Mouse (Mus musculus): ENCODE data around the gene Il1r1.

DNA sequence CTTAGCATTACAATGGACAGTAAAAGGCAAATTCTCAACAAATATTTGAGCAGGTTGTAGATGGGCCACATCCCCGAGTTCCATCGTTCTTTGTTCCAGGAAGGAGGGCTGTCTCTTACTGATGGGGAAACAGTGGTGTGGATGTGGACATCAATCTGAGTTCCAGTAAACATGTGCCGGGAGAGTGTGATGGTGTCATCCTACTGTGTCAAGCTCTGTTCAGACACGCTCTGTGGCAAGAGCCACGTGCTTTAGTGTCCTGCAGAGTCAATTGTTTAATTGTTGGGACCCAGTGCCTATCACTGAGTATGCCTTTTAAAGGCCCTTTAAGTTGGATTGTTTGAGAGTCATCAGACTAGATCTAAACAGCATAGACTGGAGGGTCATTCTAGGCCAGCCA lies 49.8 kb upstream of the Il1r1 start:
- TF ChIP-seq CTCF (IDR thresholded peaks at IDR 0.05; ENCODE audit: control insufficient read depth, insufficient read depth, low read length) = no peak
- TF ChIP-seq POLR2A (IDR thresholded peaks at IDR 0.05; ENCODE audit: borderline replicate concordance, control insufficient read depth, low read depth, low read length) = no peak
